Mouse (Mus musculus) midbrain, embryonic 14.5 days (tissue): Measurements from ENCODE around the gene Smim26. TPM values are rescaled to one million over a fixed set of nuclear protein-coding genes. Genes with fewer than 3 reads are reported as not detected.
A peak's percentile ranks its signal among the peaks of the same experiment; 100 is the strongest.
"Not testable (repeated sequence)": the region's sequence is repeated elsewhere in the genome, so short reads cannot be mapped to it uniquely, and the experiment has no call there.

Experiments
- ATAC-seq: fragments of 200-750 bp; cut with Nextera tagmentation; 2 replicates; pipeline ENCODE4 v1.8.0; 2017; ENCODE audit warnings: moderate number of reproducible peaks, moderate library complexity; ENCODE audit not compliant: low FRiP score, low TSS enrichment
- DNase-seq: peaks from one replicate; pipeline ENCODE4 v3.0.0-alpha.2; 2015
- H3K27ac ChIP-seq: fragments of 300-500 bp; sonication (generic); replicated peaks from 2 replicates; pipeline ENCODE4 v1.5.1; 2014; ENCODE audit warnings: mild to moderate bottlenecking, low read depth, low read length, moderate library complexity
- H3K27me3 ChIP-seq: fragments of 300-500 bp; sonication (generic); 2 replicates; pipeline ENCODE4 v1.6.1; 2014; ENCODE audit warnings: low read length, control low read depth, mixed read lengths; ENCODE audit not compliant: control insufficient read depth, insufficient read depth
- H3K36me3 ChIP-seq: fragments of 300-500 bp; sonication (generic); 2 replicates; pipeline ENCODE4 v1.6.1; 2014; ENCODE audit warnings: low read length, control low read depth; ENCODE audit not compliant: control insufficient read depth, insufficient read depth
- H3K4me1 ChIP-seq: fragments of 300-500 bp; sonication (generic); 2 replicates; pipeline ENCODE4 v1.6.1; 2014; ENCODE audit warnings: mild to moderate bottlenecking, antibody characterized with exemption, low read length, control low read depth; ENCODE audit not compliant: control insufficient read depth, insufficient read depth
- H3K4me2 ChIP-seq: fragments of 300-500 bp; sonication (generic); 2 replicates; pipeline ENCODE4 v1.6.1; 2014; ENCODE audit warnings: mild to moderate bottlenecking, low read length, moderate library complexity
- H3K4me3 ChIP-seq: fragments of 300-500 bp; sonication (generic); replicated peaks from 2 replicates; pipeline ENCODE4 v1.5.1; 2014; ENCODE audit warnings: low read depth, low read length
- H3K9ac ChIP-seq: fragments of 300-500 bp; sonication (generic); replicated peaks from 2 replicates; pipeline ENCODE4 v1.6.1; 2014; ENCODE audit warnings: mild to moderate bottlenecking, low read length, moderate library complexity
- H3K9me3 ChIP-seq: fragments of 300-500 bp; sonication (generic); 2 replicates; pipeline ENCODE4 v1.6.1; 2016; ENCODE audit warnings: low read length, control low read depth, mixed read lengths; ENCODE audit not compliant: control insufficient read depth
- WGBS: fragments of 180-500 bp; shearing (Covaris S2); extraction: QIAGEN DNeasy Blood & Tissue Kit; methylation state at CpG from one replicate; pipeline ENCODE4 v1.1.7; 2014; 5-methylcytosine and 5-hydroxymethylcytosine counted together
- polyA plus RNA-seq: library from polyadenylated mRNA; unstranded; fragments of >200 nt; fragmentation: Nextera tagmentation; extraction: Ambion mirVana; gene quantifications from 2 replicates; pipeline ENCODE4 v1.2.1, GENCODE M21; 2014

The Smim26 gene
- polyA plus RNA-seq, 1 experiment from 2014 or later, result 55.4 TPM

DNA sequence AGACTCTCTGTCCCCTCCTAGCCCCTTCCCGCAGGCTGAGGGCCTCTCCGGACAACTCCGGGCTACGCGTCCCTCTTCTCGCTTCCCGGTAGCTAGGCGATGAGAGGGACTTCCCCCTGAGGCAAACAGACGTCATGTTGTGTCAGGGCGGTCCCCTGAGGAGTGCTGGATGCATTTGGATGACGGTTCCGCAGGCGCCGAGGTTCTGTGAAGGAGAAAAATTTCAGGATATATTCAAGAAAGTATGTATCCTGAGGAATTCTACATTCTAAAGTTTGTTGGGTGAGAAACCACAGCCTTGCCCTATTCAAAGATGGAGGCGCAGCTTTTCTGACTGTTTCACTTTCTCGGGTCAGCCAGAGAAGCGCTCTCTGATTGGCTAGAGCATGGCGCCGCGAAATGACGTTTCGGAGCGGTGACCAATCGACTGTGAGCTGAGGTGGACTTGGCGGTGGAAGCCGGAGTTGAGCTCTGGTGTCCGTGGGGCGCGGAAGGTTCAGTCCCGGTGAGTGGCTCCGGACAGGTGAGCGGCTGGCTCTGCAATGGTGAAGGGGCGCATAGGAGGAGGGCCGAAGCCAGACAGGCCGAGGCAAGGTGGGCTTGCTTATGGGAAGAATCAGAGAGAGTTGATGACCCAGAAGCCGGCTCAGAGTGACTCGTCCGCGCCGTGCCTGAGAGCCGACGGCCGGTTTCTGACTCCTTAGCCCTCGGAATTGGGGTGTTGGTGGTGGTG lies 37.9 kb upstream of the Smim26 start, which contains the start of gene Sec23b:
TSS of gene Sec23b (plus strand) at position 410 of the 733 bp plus-strand sequence.
- H3K27ac ChIP-seq, result peak within 1 kb of the TSS; percentile 80
- peak; percentile 97 for DNase-seq
- peaks cover 11% of the 10 kb centered on the region; the same call in 1 of the 2 replicates for H3K4me1 ChIP-seq
- no peaks in the 10 kb centered on the region for H3K27me3 ChIP-seq
- peak within 1 kb of the TSS; percentile 55 for H3K9ac ChIP-seq
- peaks cover 11% of the 10 kb centered on the region for H3K36me3 ChIP-seq
- WGBS, result under 1% methylated on average over 44 of the region's 44 CpGs
- peak; percentile 98 for ATAC-seq
- H3K9me3 ChIP-seq, result no peaks in the 10 kb centered on the region
- peak within 1 kb of the TSS; percentile 68 for H3K4me3 ChIP-seq
- H3K4me2 ChIP-seq, result peak within 1 kb of the TSS; percentile 76

GRCm38 (mm10) chr2:144588723-144589122 lies 5.1 kb upstream of the Smim26 start:
- H3K9me3 ChIP-seq, result no peaks in the 10 kb centered on the region
- H3K27ac ChIP-seq, result no peak overlapping the region
- H3K4me1 ChIP-seq, result no peaks in the 10 kb centered on the region
- no peak overlapping the region for H3K4me2 ChIP-seq
- no peak overlapping the region for H3K4me3 ChIP-seq
- DNase-seq (no peak), ATAC-seq (no peak)
- H3K9ac ChIP-seq, result no peak overlapping the region
- H3K27me3 ChIP-seq, result no peaks in the 10 kb centered on the region
- WGBS, result 89% methylated on average over 4 of the region's 4 CpGs
- peaks cover 58% of the 10 kb centered on the region for H3K36me3 ChIP-seq

DNA sequence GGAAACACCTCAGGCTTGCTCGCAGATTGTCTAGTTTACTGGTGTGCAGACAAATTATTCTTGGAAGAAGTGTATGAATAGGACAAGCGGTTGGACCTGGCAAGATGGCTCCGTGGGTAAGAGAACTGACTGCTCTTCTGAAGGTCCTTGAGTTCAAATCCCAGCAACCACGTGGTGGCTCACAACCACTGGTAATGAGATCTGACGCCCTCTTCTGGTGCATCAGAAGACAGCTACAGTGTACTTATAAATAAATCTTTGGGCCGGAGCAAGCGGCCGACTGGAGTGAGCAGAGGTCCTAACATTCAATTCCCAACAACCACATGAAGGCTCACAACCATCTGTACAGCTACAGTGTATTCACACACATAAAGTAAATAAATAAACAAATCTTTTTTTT lies 818 bp upstream of the Smim26 start:
- not testable (repeated sequence) for H3K27me3 ChIP-seq, H3K9ac ChIP-seq, ATAC-seq, H3K4me1 ChIP-seq, H3K4me3 ChIP-seq, H3K27ac ChIP-seq, H3K4me2 ChIP-seq, DNase-seq, H3K9me3 ChIP-seq
- WGBS, result 70% methylated on average over 8 of the region's 8 CpGs
- peaks cover 23% of the 10 kb centered on the region for H3K36me3 ChIP-seq

DNA sequence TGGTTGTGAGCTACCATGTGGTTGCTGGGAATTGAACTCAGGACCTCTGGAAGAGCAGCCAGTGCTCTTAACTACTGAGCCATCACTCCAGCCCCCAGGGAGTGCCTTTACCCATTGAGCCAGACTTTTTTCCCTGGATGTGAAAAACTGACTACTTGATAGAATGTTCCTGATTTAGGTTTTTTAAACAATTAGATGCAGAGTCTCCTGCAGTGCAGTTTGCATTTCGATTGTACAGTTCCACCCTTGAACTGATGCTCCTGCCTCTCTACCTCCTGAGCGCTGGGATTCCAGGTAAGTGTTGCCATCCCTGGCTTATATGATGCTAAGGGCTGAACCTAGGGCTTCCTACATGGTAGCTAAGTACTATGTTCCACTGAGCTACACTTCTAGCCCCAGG lies 4.2 kb downstream of the Smim26 start:
- no peak overlapping the region for H3K4me2 ChIP-seq
- no peaks in the 10 kb centered on the region for H3K9me3 ChIP-seq
- WGBS, result 82% methylated on average over 2 of the region's 2 CpGs
- DNase-seq (no peak), ATAC-seq (no peak)
- 0 out of 2 replicates have a peak, but pooled peaks cover 4% of the 10 kb centered on the region for H3K36me3 ChIP-seq
- H3K4me1 ChIP-seq, result peaks cover 6% of the 10 kb centered on the region
- no peaks in the 10 kb centered on the region for H3K27me3 ChIP-seq
- no peak overlapping the region for H3K27ac ChIP-seq
- H3K4me3 ChIP-seq, result no peak overlapping the region
- no peak overlapping the region for H3K9ac ChIP-seq

GRCm38 (mm10) chr2:144599831-144600687 lies 6.2 kb downstream of the Smim26 start, which contains the start of gene Dtd1:
Gene Dtd1, plus strand, starts transcription at chr2:144599897.
- H3K27ac ChIP-seq, result peak within 1 kb of the TSS; percentile 83
- 2% methylated on average over 50 of the region's 50 CpGs for WGBS
- peak; percentile 92 for DNase-seq
- H3K4me1 ChIP-seq, result no peaks in the 10 kb centered on the region
- 0 out of 2 replicates have a peak, but pooled peaks cover 4% of the 10 kb centered on the region for H3K36me3 ChIP-seq
- no peaks in the 10 kb centered on the region for H3K27me3 ChIP-seq
- H3K4me3 ChIP-seq, result peak within 1 kb of the TSS; percentile 69
- ATAC-seq, result peak; percentile 94
- H3K4me2 ChIP-seq, result peak within 1 kb of the TSS; percentile 71
- peak within 1 kb of the TSS; percentile 76 for H3K9ac ChIP-seq
- no peaks in the 10 kb centered on the region for H3K9me3 ChIP-seq

- Histone ChIP-seq H3K9ac (no peak overlapping the region), H3K4me3 (no peak overlapping the region), H3K27ac (no peak overlapping the region), H3K4me2 (no peak overlapping the region), H3K9me3 (no peaks in the 10 kb centered on the region), H3K27me3 (no peaks in the 10 kb centered on the region), H3K4me1 (no peaks in the 10 kb centered on the region), H3K36me3 (no peaks in the 10 kb centered on the region)
- DNase-seq (no peak), ATAC-seq (no peak)
- 93% methylated on average over 1 of the region's 1 CpGs for WGBS
Observed at GRCm38 (mm10) chr2:144601576-144601975, 7.7 kb downstream of the Smim26 start.

GRCm38 (mm10) chr2:144613956-144614355 lies 20.1 kb downstream of the Smim26 start:
- Histone ChIP-seq H3K36me3 (no peaks in the 10 kb centered on the region), H3K27ac (no peak overlapping the region), H3K4me3 (no peak overlapping the region), H3K4me1 (no peaks in the 10 kb centered on the region), H3K9me3 (peaks cover 9% of the 10 kb centered on the region; the same call in 1 of the 2 replicates), H3K27me3 (no peaks in the 10 kb centered on the region), H3K4me2 (no peak overlapping the region), H3K9ac (no peak overlapping the region)
- ATAC-seq (no peak), DNase-seq (no peak)
- WGBS, result 95% methylated on average over 6 of the region's 6 CpGs

DNA sequence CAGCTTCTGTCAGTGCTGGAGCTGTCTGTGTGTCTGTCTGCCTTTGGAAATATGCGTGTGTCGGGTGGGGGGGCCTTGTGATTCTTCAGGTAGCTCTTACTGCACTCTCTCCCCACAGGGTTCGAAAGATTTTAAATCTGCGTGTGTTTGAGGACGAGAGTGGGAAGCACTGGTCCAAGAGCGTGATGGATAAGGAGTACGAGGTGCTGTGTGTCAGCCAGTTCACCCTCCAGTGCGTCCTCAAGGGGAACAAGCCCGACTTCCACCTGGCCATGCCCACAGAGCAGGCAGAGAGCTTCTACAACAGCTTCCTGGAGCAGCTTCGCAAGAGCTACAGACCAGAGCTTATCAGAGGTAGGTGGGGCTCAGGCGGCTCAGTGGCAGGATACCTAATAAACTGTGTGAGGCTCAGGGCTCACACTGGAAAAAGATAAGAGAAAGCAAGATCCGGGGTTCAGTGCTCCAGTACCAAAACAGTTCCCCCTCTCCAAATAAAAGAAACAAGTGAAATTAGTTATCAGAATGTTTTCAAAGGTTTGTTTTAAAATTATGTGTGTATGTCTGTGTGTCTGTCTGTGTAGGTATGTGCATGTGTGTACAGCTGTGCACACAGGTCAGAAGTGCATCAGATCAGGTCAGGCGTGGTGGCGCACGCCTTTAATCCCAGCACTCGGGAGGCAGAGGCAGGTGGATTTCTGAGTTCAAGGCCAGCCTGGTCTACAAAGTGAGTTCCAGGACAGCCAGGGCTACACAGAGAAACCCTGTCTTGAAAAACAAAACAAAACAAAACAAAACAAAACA lies 23.4 kb downstream of the Smim26 start:
- Histone ChIP-seq H3K36me3 (no peaks in the 10 kb centered on the region), H3K4me1 (no peaks in the 10 kb centered on the region), H3K4me2 (no peak overlapping the region), H3K4me3 (no peak overlapping the region), H3K9ac (no peak overlapping the region), H3K9me3 (no peaks in the 10 kb centered on the region; the same call in 1 of the 2 replicates), H3K27ac (no peak overlapping the region), H3K27me3 (no peaks in the 10 kb centered on the region)
- ATAC-seq (no peak), DNase-seq (no peak)
- WGBS, result 91% methylated on average over 16 of the region's 16 CpGs
